Mouse (Mus musculus): Measurements from ENCODE around the gene Gm26566. TPM values are rescaled to one million over a fixed set of nuclear protein-coding genes. Genes with fewer than 3 reads are reported as not detected.

The Gm26566 gene
- polyA plus RNA-seq (2015; fragmentation: Nextera tagmentation; extraction: Ambion mirVana) = 0.25 and 0.29 TPM in 2 replicates

DNA sequence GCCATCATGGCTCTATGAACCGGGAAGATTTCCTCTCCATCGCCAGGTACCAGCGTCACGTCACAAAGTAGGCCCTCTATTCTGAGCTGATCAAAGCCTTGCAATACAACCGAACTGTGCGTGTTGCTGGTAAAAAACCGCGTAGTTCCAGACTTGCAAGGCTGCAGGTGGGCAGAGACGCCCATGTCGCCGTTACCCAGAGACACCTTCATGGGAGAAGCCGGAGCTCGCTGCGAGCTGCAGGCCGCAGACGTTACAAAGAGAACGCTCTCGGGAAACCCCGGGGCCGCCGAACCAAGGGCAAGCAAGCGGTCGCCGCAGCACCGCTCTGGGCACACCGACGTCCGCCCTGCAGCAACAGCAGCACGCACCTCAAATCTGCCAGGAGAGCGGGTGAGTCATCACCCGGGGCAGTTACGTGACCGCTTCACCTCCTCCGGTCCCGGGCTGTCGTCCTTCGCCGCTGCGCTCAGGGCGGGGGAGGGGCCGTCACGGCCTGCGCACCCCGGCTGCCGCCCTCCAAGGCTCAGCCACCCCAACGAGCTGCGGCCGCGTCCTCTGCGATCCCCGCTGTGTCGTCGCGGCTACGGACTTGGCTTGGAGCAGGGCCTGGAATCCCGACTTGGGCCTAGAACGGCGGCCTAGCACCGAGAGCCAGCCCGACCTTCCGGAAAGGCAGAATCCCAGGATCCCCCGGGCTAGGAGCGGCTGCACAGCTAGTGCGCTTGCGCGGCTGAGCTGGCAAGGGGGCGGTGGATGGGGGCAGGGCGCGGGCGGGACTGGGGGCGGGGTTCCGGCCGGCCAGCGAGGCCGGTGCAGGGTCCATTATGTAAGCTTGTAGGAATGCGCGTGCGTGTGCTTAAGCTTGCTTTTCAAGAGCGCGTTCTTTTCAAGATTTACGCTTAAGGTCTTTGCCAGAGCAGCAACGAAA is at the start of gene Gm26566, which contains the start of gene Klhl9:
Gm26566 (plus strand) TSS at position 15 of the 931 bp plus-strand sequence.
Klhl9 (minus strand) TSS at position 675 of the 931 bp plus-strand sequence.
- Histone ChIP-seq H3K27me3 (no peaks in the 10 kb centered on the region), H3K9me3 (replicated peaks) (no peaks in the 10 kb centered on the region), H3K4me3 (replicated peaks) (peak within 1 kb of the TSS; percentile 74), H3K4me1 (replicated peaks) (peaks cover 35% of the 10 kb centered on the region), H3K27ac (peak within 1 kb of the TSS; percentile 93), H3K4me2 (peak within 1 kb of the TSS; percentile 88), H3K9ac (peak within 1 kb of the TSS; percentile 88), H3K36me3 (peaks cover 19% of the 10 kb centered on the region)
- DNase-seq = peak; percentile 83
- peak; percentile 95 for ATAC-seq (ENCODE audit: low read depth)
- under 1% methylated on average over 82 of the region's 82 CpGs for WGBS (ENCODE audit: insufficient replicate concordance)

DNA sequence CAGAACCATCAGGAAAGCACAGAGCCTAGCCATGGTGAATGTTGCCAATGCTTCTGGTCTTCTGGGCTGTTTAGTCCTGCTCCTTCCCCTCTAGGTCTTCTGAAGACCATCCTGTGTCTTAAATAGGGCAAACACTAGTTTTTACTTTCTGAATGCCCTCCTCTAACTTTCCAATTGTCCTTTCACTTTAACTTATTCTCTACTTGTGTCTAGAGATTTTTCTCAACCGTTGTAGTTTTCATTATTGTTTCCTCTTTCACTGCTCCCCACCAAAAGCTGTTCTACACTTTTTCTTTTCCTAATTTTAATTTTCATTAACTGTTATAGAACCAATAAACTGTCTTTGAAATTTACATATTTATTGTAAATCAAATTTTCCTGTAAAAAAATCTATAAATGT is 44.8 kb upstream of the Gm26566 start, which contains the start of gene Ifna16:
Ifna16 (minus strand) TSS at position 101 of the 400 bp plus-strand sequence.
- H3K4me3 ChIP-seq (replicated peaks) = no peak within 1 kb of the TSS
- H3K9ac ChIP-seq = no peak within 1 kb of the TSS
- no peaks in the 10 kb centered on the region for H3K27me3 ChIP-seq
- H3K4me2 ChIP-seq = no peak within 1 kb of the TSS
- DNase-seq (no peak), ATAC-seq (ENCODE audit: low read depth) (no peak)
- no peak within 1 kb of the TSS for H3K27ac ChIP-seq
- no peaks in the 10 kb centered on the region for H3K36me3 ChIP-seq
- 59% methylated on average over 1 of the region's 1 CpGs for WGBS (ENCODE audit: insufficient replicate concordance)
- H3K9me3 ChIP-seq (replicated peaks) = no peaks in the 10 kb centered on the region
- H3K4me1 ChIP-seq (replicated peaks) = no peaks in the 10 kb centered on the region

DNA sequence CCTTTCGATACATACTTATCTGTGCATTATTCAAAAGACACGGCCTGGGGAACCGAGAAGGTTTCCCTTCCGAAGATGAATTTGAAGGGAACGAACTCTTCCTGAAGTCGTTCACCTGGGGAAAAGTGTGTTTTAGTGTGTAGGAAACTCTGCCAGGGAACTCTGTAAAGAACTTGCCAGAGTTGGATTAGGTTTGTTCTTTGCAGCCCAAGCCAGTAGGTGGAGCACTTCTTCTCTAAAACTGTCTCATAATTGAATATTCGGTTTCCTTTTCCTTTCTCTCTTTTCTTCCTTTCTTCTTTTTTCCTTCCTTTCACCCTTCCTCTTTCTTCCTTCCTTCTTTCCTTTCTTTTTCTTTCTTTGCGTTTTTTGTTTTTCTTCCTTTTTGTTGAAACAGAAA is 41.2 kb upstream of the Gm26566 start:
- ATAC-seq (ENCODE audit: low read depth) (no peak), DNase-seq (no peak)
- no peaks in the 10 kb centered on the region for H3K36me3 ChIP-seq
- no peak overlapping the region for H3K4me3 ChIP-seq (replicated peaks)
- H3K9ac ChIP-seq = no peak overlapping the region
- 36% methylated on average over 8 of the region's 8 CpGs for WGBS (ENCODE audit: insufficient replicate concordance)
- H3K4me1 ChIP-seq (replicated peaks) = no peaks in the 10 kb centered on the region
- H3K9me3 ChIP-seq (replicated peaks) = no peaks in the 10 kb centered on the region
- no peak overlapping the region for H3K27ac ChIP-seq
- no peak overlapping the region for H3K4me2 ChIP-seq
- no peaks in the 10 kb centered on the region for H3K27me3 ChIP-seq

DNA sequence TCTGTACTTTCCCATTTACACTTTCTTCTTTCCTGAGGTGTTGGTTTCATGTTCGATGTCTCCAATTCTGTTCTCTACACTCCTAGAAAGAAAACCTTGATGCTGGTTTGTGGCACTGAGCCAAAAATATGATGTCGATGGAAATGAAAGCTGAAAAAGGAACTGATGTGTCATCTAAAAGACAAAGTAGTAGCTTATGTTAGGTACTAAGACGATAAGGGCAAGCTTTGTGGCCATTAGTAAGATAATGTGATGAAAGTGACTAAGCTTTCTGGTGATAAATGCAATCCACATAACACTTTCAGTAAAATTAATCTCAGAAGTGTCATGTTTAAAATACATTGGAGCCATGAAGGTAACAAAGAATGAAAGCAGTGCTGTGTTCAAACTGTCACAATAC is 40.3 kb upstream of the Gm26566 start:
- 37% methylated on average over 3 of the region's 3 CpGs for WGBS (ENCODE audit: insufficient replicate concordance)

DNA sequence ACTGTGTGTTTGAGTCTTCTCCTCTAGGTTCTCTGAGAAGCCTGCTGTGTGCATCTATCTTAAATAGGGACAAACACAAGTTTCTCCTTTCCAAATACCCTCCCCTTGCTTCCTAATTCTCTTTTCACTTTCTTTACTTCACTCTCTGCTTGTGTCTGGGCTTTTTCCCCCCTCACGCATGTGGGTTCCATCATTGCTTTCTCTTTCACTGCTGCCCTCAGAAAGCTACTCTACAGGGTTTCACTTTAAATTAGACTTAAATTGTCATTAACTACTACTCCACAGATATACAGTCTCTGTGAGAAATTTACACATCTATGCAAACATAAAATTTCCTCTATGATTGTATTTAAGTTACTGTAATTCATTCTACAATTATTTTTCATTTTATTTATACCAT is 37.8 kb upstream of the Gm26566 start, which contains the start of gene Ifna2:
Ifna2 (minus strand) TSS at position 101 of the 400 bp plus-strand sequence.
- Histone ChIP-seq H3K4me1 (replicated peaks) (no peaks in the 10 kb centered on the region), H3K9me3 (replicated peaks) (no peaks in the 10 kb centered on the region), H3K4me2 (no peak within 1 kb of the TSS), H3K27ac (no peak within 1 kb of the TSS), H3K36me3 (no peaks in the 10 kb centered on the region), H3K4me3 (replicated peaks) (no peak within 1 kb of the TSS), H3K9ac (no peak within 1 kb of the TSS), H3K27me3 (no peaks in the 10 kb centered on the region)
- 79% methylated on average over 1 of the region's 1 CpGs for WGBS (ENCODE audit: insufficient replicate concordance)
- ATAC-seq (ENCODE audit: low read depth) (no peak), DNase-seq (no peak)

More for the DNA sequence above, 40.3 kb upstream of the Gm26566 start:
- DNase-seq (no peak), ATAC-seq (ENCODE audit: low read depth) (no peak)
- no peak overlapping the region for H3K4me2 ChIP-seq
- H3K27ac ChIP-seq = no peak overlapping the region
- H3K4me3 ChIP-seq (replicated peaks) = no peak overlapping the region
- no peaks in the 10 kb centered on the region for H3K27me3 ChIP-seq
- H3K4me1 ChIP-seq (replicated peaks) = no peaks in the 10 kb centered on the region
- no peaks in the 10 kb centered on the region for H3K36me3 ChIP-seq
- H3K9me3 ChIP-seq (replicated peaks) = no peaks in the 10 kb centered on the region
- no peak overlapping the region for H3K9ac ChIP-seq

DNA sequence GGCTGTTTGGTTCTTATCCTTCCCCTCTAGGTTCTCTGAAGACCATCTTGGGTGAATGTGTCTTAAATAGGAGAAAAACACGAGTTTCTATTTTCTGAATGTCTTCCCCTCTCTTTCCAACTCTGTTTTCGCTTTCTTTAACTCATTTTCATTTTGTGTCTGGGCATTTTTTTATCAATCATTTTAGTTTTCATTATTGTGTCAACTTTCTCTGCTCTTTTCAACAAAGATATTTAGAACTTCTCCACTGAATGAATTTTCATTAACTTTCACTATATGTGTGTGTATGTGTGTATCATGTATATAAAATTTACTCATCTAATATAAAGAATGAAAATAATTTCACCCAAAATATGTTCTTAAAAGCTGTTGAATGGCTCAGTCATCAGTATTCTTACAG is 30.3 kb upstream of the Gm26566 start, which contains the start of gene Ifnab:
Ifnab (minus strand) TSS at position 101 of the 400 bp plus-strand sequence.
- ATAC-seq (ENCODE audit: low read depth) = no peak
- DNase-seq = no peak
- H3K4me1 ChIP-seq (replicated peaks) = no peaks in the 10 kb centered on the region

DNA sequence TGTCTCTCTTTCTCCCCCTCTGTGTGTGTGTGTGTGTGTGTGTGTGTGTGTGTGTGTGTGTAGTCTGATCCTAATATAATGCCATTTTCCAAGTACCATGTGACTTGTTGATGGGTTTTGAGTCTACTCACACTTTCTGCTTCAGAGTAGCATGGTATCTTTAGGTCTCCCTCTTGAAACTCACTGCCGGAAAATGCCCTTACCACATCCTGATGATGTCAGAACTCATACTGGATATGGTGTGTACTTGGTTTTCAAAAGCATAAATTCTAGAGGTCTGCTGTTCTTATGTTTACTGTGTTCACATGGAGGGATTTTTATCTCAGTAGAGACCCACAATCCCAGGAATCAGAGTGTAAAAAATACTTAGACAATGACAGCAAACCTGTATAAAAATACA is 29.1 kb upstream of the Gm26566 start:
- DNase-seq (no peak), ATAC-seq (ENCODE audit: low read depth) (no peak)
- Histone ChIP-seq H3K27ac (no peak overlapping the region), H3K36me3 (no peaks in the 10 kb centered on the region), H3K9ac (no peak overlapping the region), H3K4me1 (replicated peaks) (no peaks in the 10 kb centered on the region), H3K9me3 (replicated peaks) (no peaks in the 10 kb centered on the region), H3K4me2 (no peak overlapping the region), H3K27me3 (no peaks in the 10 kb centered on the region), H3K4me3 (replicated peaks) (no peak overlapping the region)
- 53% methylated on average over 1 of the region's 1 CpGs for WGBS (ENCODE audit: insufficient replicate concordance)

More for the DNA sequence above, 30.3 kb upstream of the Gm26566 start, which contains the start of gene Ifnab:
- no peak within 1 kb of the TSS for H3K4me2 ChIP-seq
- WGBS (ENCODE audit: insufficient replicate concordance) = 42% methylated on average over 2 of the region's 2 CpGs
- H3K36me3 ChIP-seq = no peaks in the 10 kb centered on the region
- H3K4me3 ChIP-seq (replicated peaks) = no peak within 1 kb of the TSS
- H3K9me3 ChIP-seq (replicated peaks) = no peaks in the 10 kb centered on the region
- H3K27ac ChIP-seq = no peak within 1 kb of the TSS
- H3K27me3 ChIP-seq = no peaks in the 10 kb centered on the region
- H3K9ac ChIP-seq = no peak within 1 kb of the TSS

DNA sequence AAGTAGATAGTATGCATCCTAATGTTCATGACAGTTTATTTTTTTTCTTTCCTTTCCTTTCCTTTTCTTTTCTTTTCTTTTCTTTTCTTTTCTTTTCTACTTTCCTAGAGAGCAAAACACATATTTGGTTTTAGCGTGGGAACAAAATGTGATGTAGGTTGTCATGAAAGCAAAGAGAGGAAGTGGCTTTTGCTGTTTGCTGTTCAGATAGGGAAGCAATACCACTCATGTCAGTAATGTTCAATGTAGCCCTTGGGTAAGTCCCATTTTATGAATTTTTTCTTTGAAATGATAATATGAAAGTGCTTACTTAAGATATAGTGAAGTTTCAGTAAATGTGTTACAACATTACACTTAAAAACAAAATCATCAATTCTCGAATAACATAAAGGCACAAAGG is 28.2 kb upstream of the Gm26566 start:
- Histone ChIP-seq H3K4me3 (replicated peaks) (no peak overlapping the region), H3K4me1 (replicated peaks) (no peaks in the 10 kb centered on the region), H3K27me3 (no peaks in the 10 kb centered on the region), H3K27ac (no peak overlapping the region), H3K4me2 (no peak overlapping the region), H3K9ac (no peak overlapping the region), H3K36me3 (no peaks in the 10 kb centered on the region), H3K9me3 (replicated peaks) (no peaks in the 10 kb centered on the region)
- ATAC-seq (ENCODE audit: low read depth) (no peak), DNase-seq (no peak)
- 32% methylated on average over 2 of the region's 2 CpGs for WGBS (ENCODE audit: insufficient replicate concordance)

DNA sequence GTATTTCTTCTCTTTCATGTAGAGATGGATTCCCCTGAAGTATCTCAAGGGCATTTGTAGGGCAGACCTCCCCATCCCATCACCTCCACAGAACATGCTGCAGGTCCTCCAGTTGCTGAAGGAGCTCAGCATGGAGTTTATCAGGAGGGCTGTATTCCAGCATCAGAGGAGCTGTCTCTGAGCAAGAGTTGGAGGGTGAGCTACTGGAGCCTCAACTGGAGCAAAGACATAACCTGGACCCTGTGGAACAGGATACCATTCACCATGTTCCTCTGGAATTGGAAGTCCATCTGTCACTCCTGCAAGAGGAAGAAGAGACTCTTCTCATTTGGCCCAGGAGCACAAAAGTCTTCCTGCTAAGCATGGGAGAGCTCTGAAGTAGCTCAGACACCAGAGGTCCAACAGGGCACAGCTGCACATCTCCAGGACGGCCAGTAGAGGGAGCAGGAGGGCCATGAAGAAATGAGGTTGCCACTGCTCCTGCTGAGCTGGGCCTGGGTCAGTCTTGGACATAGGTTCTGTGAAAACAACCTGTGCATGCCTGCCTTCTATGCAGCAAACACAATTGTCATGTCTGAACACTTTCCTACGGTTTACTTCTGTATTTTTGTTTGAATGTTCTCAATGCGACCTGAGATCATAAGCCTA is 25.2 kb upstream of the Gm26566 start:
- no peaks in the 10 kb centered on the region for H3K27me3 ChIP-seq
- ATAC-seq (ENCODE audit: low read depth) = peak; percentile 68
- no peaks in the 10 kb centered on the region for H3K4me1 ChIP-seq (replicated peaks)
- peak; percentile 33 for DNase-seq
- H3K4me2 ChIP-seq = no peak overlapping the region
- no peaks in the 10 kb centered on the region for H3K9me3 ChIP-seq (replicated peaks)
- H3K27ac ChIP-seq = no peak overlapping the region
- no peaks in the 10 kb centered on the region for H3K36me3 ChIP-seq
- no peak overlapping the region for H3K4me3 ChIP-seq (replicated peaks)
- 24% methylated on average over 3 of the region's 3 CpGs for WGBS (ENCODE audit: insufficient replicate concordance)
- H3K9ac ChIP-seq = no peak overlapping the region

DNA sequence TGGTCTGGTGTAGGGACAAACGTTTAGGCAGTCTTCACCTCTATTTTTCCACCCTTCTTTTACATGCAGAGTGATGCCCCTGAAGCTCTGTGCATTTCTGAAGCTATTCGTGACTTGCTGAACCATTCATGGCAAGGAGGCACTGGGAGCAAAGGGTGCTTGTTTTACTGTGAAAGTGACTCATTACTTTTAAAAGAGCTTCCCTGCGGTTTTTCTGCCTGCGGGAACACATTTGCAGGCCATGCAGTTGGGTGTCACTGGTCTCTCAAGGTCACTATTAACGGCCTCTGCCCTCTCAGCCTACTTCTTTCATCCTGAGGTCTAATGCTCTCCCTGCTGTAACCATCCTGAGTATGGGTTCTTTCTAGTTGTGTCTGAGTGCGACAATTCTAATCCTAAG is 24.5 kb upstream of the Gm26566 start:
- Histone ChIP-seq H3K4me1 (replicated peaks) (no peaks in the 10 kb centered on the region), H3K36me3 (no peaks in the 10 kb centered on the region)

DNA sequence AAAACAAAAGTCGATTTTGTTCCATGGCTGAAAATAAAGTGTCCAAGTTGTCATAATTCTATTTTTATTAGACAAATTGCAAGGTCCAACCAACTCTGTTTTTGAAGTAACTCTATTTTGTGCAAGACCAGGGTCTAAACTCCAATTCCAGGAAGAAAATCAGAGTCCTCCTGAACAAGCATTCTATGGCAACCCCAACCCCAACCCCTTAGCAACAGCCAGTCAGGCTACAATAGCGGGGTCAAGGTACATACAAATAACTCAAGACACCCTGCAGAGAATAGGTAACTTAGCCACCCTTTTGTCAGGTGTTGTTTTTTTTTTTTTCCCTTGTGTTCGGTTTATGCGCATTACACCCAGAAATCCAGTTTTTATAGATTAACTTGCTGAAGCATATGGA is 23.9 kb upstream of the Gm26566 start:
- DNase-seq (no peak), ATAC-seq (ENCODE audit: low read depth) (no peak)
- no peak overlapping the region for H3K27ac ChIP-seq
- no peaks in the 10 kb centered on the region for H3K9me3 ChIP-seq (replicated peaks)
- H3K4me1 ChIP-seq (replicated peaks) = no peaks in the 10 kb centered on the region
- no peak overlapping the region for H3K4me2 ChIP-seq
- H3K9ac ChIP-seq = no peak overlapping the region
- H3K27me3 ChIP-seq = no peaks in the 10 kb centered on the region
- WGBS (ENCODE audit: insufficient replicate concordance) = 63% methylated on average over 4 of the region's 4 CpGs
- no peaks in the 10 kb centered on the region for H3K36me3 ChIP-seq
- no peak overlapping the region for H3K4me3 ChIP-seq (replicated peaks)

More for the DNA sequence above, 24.5 kb upstream of the Gm26566 start:
- no peak overlapping the region for H3K27ac ChIP-seq
- H3K27me3 ChIP-seq = no peaks in the 10 kb centered on the region
- H3K4me2 ChIP-seq = no peak overlapping the region
- no peak overlapping the region for H3K4me3 ChIP-seq (replicated peaks)
- no peak overlapping the region for H3K9ac ChIP-seq
- no peaks in the 10 kb centered on the region for H3K9me3 ChIP-seq (replicated peaks)
- ATAC-seq (ENCODE audit: low read depth) (no peak), DNase-seq (no peak)
- 48% methylated on average over 6 of the region's 6 CpGs for WGBS (ENCODE audit: insufficient replicate concordance)

All from liver, embryonic 13.5 days (tissue).